Mouse (Mus musculus): ENCODE measurements around the gene Pdzk1. TPM values are rescaled to one million over a fixed set of nuclear protein-coding genes. Genes with fewer than 3 reads are reported as not detected.

Pdzk1 gene
- total RNA-seq, 2 experiments from 2014 or later: not detected

DNA sequence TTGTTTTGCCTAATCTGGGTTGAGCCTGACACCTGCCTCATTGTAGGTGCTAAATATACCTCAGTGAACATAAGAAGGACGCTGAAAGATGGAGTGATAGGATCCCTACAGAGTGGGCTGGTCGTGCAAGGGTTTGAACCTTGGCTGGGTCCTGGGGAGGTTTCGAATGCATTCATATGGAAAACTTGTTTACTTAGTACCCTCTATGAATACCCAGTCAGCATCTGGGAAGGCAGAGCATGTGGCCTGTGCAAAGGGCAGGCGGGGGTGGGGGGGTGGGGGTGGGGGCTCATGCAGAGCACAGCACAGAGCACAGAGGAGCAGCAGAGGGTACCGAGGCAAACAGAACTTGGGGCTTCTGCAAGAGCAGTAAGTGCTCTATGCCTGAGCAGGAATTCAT is 3.8 kb downstream of the Pdzk1 start:
- no peak for DNase-seq (ENCODE audit: low spot score in 2 of 2)
- intact Hi-C loops (cut with DNase I): no loop called here

DNA sequence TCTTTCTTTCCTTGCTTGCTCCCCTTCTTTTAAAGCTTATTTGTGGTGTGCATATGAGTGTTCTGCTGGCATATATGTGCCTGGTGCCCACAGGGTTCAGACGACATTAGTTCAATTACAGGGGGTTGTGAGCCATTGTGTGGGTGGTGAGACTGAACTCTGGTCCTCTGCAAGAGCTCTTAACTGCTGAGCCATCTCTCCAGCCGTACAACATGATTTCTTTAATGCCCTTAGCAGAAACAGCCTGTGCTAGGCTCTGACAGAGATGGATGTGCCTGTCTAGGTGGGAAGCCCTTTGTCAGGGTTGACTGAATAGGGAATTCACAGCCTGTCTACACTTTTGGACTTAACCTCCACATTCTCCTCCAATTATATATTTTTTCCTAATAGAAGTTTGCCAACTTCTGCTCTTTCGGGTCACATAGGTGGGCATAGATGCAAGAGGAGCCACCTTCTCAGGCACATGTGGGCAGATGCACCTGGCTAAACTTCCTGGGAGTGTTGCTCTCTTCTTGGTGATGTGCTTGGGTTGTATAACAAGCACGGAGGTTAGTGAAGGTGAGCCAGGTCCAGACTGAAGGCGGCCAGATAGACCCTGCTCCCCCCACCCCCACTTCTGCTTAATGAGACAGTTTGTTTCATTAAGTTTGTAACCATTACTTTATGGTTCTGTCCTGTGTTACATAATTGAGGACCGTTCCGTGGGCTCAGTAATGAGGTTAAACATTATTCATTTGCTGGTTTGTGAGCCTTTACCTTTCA is 5.7 kb downstream of the Pdzk1 start:
- no peak for DNase-seq (ENCODE audit: low spot score in 2 of 2)
- intact Hi-C loops (cut with DNase I): no loop called here

DNA sequence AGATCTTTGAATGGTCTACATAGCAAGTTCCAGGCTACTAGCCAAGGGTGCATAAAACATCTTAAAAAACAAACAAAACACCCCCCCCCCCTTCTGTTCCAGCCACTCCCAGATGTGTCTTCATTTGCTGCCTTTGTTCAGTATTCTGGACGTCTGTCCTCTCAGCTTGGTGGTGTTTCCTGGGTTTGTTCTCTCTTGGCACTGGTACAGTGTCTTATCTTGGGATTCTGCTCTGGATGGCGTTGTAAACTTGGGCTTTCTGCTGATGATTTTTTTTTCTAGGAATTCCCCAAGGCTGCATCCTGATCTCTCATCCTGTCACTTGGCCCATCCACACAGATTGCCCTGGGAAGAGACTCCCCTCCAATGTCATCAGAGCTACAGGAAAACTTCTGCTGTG is 7.3 kb downstream of the Pdzk1 start:
- intact Hi-C loops (cut with DNase I): no loop called here
- no peak for DNase-seq (ENCODE audit: low spot score in 2 of 2)

DNA sequence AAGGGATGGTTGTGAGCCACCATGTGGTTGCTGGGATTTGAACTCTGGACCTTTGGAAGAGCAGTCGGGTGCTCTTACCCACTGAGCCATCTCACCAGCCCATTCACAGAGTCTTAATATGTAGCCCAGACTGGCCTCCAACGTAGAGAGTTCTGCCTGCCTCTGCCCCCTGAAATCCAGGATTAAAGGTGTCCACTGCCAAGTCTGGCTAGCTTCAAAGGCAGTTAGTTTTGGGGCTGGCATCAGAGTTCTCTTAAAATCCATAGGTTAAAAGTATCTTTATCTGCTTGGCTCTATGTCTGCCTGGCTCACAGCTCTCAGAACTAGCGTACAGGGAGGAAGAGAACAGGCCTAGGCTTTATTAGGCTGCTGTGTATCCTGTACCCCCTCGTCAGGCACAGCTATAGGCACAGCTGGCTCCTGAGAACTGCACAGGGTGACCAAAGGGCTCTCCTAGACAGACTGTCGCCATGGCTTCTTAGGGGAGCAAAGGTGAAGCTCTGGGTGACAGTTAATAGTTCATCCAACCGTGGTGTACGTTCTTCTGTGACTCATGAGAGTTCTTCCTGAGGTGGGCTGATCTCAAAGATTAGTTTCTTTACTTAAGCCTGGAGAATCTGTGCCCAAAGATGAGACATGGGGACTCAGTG is 10.0 kb downstream of the Pdzk1 start:
- intact Hi-C loops (cut with DNase I): no loop called here
- no peak for DNase-seq (ENCODE audit: low spot score in 2 of 2)

DNA sequence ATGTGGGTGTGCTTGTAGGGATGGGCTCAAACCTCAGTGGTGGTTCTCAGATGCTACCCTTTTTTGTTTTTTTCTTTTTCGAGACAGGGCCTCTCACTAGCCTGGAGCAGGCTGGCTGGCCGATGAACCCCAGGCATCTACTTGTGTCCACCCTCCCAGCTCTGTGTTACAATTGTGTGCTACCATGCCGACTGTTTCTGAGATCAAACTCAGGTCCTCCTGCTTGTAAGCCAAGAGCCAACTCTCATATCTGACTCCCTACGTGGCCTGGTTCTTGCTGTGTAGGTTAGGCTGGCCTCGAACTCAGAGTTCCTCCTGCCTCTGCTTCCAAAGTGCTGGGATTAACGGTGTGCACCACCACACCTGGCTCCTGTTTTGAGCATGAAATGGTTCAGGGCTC is 16.1 kb downstream of the Pdzk1 start:
- DNase-seq (ENCODE audit: low spot score in 2 of 2): no peak
- intact Hi-C loops (cut with DNase I): no loop called here

DNA sequence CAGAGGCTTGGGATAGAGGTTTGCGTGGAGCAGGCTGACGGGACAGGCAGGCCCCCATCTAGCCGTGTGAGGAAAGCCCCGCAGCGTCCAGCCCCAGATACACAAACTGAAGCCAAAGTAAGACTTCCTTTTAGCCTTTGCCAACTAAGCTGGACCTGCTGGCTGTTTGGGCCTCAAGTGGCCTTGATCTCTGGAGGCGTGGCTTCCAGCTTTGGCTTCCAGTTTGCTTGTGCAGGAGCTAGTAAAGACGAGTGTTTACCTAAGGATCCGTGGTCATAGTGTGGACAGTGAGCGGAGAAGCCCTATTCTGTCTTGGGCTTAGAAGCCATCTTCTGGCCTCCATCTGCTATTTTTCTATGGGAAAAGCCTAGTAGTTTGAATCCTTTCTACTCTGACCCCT is 16.7 kb downstream of the Pdzk1 start:
- no peak for DNase-seq (ENCODE audit: low spot score in 2 of 2)
- intact Hi-C loops (cut with DNase I): no loop called here

DNA sequence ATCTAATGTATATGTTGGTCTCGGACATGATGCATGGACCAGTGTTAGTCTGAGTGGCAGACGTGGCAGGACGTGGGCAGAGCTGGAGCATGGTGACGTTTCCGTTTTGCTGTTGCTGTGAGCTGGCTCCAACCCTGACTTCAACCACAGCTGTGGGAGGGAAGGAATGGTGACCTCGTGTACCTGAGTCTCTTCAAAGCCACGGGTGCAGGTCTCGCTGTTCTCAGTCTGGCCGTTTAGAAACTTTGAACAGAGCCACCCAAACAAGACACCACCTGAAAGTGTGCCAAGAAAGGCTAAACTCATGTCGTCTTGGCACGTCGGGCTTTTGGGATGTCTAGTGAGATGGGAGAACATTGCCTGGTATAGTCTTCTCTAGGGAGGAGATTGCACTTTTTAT is 17.9 kb downstream of the Pdzk1 start:
- intact Hi-C loops (cut with DNase I): no loop called here
- DNase-seq (ENCODE audit: low spot score in 2 of 2): no peak

DNA sequence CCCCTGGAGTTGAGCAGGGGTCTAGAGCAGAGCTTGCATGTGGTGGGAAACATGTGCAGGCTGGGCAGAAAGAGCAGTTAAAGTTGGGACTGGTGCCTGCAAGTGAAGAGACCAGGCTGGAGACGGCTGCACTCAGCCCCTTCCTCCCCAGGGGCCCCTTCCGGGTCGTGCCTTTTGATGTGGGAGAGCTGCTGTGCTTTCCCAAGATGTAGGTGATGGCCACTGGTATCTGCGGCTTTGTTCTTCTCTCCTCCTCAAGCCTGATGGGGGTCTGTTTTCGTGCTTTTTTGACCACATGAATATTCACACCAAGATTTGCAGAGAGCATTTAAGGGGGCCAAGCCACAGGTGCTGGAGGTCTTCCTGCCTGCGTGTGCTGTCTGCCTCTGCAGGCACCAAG is 18.6 kb downstream of the Pdzk1 start:
- no peak for DNase-seq (ENCODE audit: low spot score in 2 of 2)
- intact Hi-C loops (cut with DNase I): no loop called here

DNA sequence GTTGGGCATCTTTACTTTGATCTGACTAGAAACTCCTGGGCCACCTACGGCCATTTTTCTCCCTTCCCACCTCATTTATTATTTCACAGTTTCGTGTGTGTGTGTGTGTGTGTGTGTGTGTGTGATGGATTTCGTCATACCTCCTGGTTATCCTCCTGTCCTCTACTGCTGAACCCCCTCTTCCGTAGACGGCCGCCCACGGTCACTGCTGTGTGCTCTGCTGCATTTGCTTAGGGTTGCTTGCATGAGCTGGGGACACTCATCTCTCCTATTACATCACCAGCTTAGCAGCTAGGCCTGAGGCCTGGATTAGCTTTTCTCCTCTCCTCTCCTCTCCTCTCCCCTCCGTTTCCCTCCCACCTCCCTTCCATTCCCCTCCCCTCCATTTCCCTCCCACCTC is 19.4 kb downstream of the Pdzk1 start:
- DNase-seq (ENCODE audit: low spot score in 2 of 2): peak in 1 of 2 experiments; percentile 56
- intact Hi-C loops (cut with DNase I): no loop called here

DNA sequence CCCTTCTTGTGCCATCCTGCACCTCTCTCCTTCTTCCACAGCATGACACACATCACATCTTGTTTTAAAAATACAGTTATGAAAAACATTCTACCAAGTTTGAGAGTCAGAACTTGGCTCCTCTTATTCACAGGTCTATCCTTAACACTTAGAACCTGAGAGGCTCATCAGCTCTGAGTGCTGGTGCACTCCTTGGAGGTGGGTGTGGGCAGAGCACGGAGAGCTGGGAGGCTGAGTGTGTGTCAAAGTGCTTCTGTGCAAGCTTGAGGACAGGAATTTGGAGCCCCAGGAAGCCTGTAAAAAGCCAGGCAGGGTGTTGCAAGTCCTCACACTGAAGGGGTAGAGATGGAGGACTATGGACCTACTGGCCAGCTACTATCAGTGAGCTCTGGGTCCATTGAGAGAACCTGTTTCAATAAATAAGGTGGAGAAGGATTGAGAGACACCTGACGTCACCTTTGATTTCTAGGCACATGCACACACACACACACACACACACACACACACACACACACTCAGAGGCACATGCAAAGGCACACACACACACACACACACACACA is 20.2 kb downstream of the Pdzk1 start:
- no peak for DNase-seq (ENCODE audit: low spot score in 2 of 2)
- intact Hi-C loops (cut with DNase I): no loop called here

DNA sequence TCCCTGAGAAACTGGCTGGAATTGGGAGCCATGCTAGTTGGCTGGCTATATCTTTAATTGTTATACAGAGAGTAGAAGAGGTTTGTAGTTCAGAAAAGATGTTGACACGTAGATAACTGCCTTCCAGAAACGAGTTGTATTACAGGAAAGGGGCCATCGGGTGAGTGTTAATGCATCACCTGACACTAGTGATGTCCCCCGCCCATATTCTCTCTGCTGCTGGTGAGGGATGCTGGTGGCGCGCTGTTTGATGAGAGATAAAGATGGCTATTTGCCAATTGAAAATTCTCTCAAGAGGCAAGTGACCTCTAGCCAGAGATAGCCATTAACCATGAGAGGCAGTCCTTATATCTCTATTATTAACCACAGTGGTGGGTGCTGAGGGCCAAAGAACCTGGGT is 23.5 kb downstream of the Pdzk1 start:
- DNase-seq (ENCODE audit: low spot score in 2 of 2): no peak
- intact Hi-C loops (cut with DNase I): no loop called here

DNA sequence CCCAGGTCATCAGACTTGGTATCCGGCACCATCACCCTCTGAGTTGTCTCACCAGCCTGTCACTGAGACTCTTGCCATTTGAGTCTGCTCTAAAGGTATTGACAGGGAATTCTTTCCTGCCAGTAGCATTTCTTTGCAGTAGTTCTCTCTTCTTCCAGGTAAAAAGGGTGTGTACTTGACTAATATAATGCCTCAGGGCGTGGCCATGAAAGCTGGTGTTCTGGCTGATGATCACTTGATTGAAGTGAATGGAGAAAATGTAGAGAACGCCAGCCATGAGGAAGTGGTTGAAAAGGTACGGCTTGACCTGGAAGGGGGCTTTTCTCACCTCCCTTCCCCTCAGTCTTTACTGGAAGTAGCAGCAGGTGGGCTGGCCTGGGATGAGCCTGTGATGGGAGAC is 25.3 kb downstream of the Pdzk1 start:
- no peak for DNase-seq (ENCODE audit: low spot score in 2 of 2)
- intact Hi-C loops (cut with DNase I): no loop called here

DNA sequence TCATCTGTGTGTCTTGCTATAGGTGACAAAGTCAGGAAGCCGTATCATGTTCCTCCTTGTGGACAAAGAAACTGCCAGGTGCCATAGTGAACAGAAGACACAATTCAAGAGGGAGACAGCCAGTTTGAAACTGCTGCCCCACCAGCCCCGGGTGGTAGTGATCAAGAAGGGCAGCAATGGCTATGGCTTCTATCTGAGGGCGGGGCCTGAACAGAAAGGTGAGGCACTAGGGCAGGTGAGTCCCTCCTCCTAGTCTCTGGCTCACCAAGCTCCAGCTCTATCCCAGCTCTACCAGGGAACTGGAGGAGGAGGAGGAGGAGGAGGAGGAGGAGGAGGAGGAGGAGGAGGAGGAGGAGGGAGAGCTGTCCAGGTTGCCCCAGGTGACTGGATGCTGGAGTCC is 26.7 kb downstream of the Pdzk1 start:
- intact Hi-C loops (cut with DNase I): no loop called here
- no peak for DNase-seq (ENCODE audit: low spot score in 2 of 2)

DNA sequence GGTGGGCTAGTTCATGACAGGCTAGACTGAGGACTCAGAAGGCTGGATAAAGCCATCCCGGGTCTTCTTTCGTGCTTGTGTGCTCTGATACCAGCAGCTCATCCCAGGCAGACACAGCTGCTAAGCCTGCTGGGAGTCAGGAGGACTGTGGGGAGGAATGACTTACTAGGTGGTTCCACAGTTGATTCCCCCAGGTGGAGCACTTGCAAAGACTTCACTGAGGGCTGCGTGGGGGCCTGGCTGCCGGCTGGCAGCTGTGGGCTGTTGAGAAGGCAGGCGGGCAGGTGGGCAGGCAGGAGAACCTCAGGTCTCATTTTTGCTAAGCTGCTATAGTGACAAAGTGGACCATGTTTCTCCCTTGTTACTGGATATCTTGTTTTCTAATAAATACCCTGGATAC is 31.4 kb downstream of the Pdzk1 start:
- no peak for DNase-seq (ENCODE audit: low spot score in 2 of 2)
- intact Hi-C loops (cut with DNase I): no loop called here

DNA sequence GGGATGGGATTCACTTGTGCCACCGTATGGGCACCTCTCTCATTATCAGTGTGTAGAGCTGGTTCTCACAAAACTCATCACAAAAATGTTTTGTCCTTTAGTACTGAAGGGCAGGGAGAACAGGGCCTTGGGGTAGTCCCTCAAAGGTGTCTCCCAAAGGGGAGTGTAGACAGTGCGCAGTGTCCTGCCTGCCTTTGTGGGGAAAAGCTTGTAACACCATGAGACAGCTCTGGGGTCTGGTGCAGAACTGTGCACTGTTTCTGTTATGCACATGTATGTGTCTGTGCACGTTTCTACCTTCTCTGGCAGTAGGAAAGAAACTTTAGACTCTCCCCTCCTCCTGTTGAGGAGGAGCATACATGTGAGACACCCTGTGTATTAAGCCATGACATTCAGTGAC is 38.8 kb downstream of the Pdzk1 start:
- DNase-seq (ENCODE audit: low spot score in 2 of 2): no peak
- intact Hi-C loops (cut with DNase I): no loop called here

DNA sequence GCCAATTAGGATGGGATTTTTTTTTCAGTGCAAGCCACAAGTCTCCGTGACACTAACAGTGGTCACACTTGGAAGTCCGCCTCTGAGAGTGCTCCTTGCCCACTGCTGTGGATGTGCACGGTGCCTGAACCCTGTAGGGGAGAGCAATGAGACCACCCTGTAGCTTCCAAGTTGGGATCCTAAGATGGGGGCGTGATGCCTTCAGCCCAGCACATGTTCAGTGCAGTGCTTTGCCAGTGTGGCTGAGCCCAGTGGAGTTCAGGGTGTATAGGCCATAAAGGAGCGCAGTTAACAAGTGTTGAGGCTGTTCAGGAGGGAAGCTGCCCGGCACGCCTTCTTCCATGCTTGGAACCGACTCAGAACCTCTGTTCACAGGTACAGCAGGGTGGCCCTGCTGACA is 39.5 kb downstream of the Pdzk1 start:
- no peak for DNase-seq (ENCODE audit: low spot score in 2 of 2)
- intact Hi-C loops (cut with DNase I): no loop called here

DNA sequence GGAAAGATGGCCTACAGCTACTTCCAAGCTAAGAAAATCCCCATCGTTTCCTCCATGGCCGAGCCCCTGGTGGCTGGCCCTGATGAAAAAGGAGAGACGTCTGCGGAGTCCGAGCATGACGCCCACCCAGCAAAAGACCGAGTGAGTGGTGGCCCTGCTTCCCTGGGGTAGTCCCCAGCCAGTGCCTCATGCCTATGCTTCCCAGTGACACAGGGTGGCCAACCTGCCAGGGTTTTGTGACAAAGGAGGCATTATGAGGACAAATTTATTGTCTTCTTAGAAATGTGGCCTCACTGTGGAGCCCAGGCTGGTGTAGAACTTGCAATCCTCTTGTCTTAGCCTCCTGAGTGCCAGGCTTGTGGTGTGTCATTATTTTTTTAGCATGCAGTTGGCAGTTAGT is 40.0 kb downstream of the Pdzk1 start:
- DNase-seq (ENCODE audit: low spot score in 2 of 2): no peak
- intact Hi-C loops (cut with DNase I): no loop called here

DNA sequence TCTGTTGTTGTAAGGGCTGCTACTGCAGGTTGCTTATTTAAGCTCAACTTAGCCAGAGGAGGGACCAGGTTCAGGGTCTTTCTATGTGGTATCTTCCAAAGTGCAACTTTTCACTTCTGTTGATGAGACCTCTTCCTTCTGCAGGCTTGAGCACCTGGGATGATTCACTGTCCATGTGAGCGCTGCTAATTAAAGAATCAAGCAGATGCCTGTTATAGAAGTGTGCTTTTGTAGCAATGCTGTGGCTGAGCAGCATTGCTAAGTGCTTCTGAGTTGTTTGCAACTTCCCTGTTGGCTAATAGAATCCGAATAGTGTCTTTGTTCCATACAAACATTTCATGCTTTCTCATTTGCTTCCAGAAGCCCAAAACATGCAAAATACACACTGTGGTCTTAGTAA is 41.2 kb downstream of the Pdzk1 start:
- no peak for DNase-seq (ENCODE audit: low spot score in 2 of 2)
- intact Hi-C loops (cut with DNase I): no loop called here

DNA sequence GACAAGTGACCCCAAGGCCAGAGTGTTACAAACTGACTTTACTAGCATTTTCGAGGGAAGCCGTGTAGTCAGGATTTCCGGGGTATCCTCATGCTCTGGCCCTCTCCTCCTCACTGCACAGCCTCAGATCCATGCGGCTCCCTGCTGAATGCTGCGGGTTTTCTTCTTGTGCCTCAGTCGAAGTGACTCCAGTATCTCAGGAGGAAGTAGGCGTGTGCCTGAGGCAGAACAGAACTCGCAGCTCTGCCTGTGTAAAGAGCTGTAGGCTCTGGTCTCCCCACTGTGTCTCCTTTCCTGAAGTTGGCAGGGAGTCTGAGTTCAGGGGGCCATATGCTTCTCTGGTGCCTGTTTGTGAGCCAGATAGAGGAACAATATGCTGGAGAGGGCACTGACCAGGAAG is 42.0 kb downstream of the Pdzk1 start:
- intact Hi-C loops (cut with DNase I): no loop called here
- no peak for DNase-seq (ENCODE audit: low spot score in 2 of 2)

DNA sequence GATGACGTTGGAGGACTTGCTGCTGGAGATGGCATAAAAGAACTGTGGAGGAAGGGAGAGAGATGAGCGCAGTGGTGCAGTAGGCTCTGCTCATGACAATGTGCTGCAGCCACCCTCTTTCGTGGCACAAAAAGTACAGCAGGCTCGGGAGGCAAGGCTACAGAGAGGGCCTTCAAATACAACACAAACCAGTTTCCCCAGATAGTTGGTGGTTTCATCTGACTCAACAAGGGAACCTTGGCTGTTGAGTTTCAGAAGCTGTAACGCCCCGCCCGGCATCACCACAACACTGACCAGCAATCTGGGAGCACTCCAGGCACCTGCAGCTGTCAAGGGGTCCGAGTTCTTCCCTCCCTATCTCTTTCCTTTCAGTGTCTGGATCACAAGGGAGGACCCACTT is 43.4 kb downstream of the Pdzk1 start:
- no peak for DNase-seq (ENCODE audit: low spot score in 2 of 2)
- intact Hi-C loops (cut with DNase I): no loop called here
